Mouse (Mus musculus): ENCODE results near the gene Ankrd6.

GRCm38 (mm10) chr4:32869370-32869769 is 81.3 kb downstream of the Ankrd6 start:
- TF ChIP-seq CTCF (conservative IDR thresholded peaks at IDR 0.05 in 1 of 2, IDR thresholded peaks at IDR 0.05 in 1 of 2; ENCODE audit: low read depth in 2 of 2, low read length in 2 of 2) = no peak
- TF ChIP-seq NELFE (IDR thresholded peaks at IDR 0.05; ENCODE audit: low read depth, low read length) = no peak
- TF ChIP-seq USF2 (conservative IDR thresholded peaks at IDR 0.05; ENCODE audit: low read depth, low read length) = no peak
- no peak for TF ChIP-seq RCOR1 (conservative IDR thresholded peaks at IDR 0.05; ENCODE audit: low read depth, low read length)
- TF ChIP-seq KAT2A (IDR thresholded peaks at IDR 0.05; ENCODE audit: insufficient replicate concordance, low read length) = no peak
- no peak for TF ChIP-seq POLR2A (IDR thresholded peaks at IDR 0.05; ENCODE audit: low read depth, low read length)
- no peak for TF ChIP-seq IRF4 (IDR thresholded peaks at IDR 0.05; ENCODE audit: low read depth, low read length)
- no peak for TF ChIP-seq UBTF (IDR thresholded peaks at IDR 0.05; ENCODE audit: low read depth, low read length)
- TF ChIP-seq TCF12 (IDR thresholded peaks at IDR 0.05; ENCODE audit: low read depth, low read length) = no peak
- TF ChIP-seq ZNF384 (IDR thresholded peaks at IDR 0.05; ENCODE audit: low read depth, low read length) = no peak
- TF ChIP-seq ELF1 (IDR thresholded peaks at IDR 0.05; ENCODE audit: low read depth, low read length) = no peak
- no peak for TF ChIP-seq GABPA (IDR thresholded peaks at IDR 0.05; ENCODE audit: insufficient replicate concordance, low read depth, low read length)
- TF ChIP-seq ZMIZ1 (IDR thresholded peaks at IDR 0.05; ENCODE audit: low read depth, low read length) = no peak
